Mouse (Mus musculus): ENCODE measurements around the gene Maco1. TPM values are rescaled to one million over a fixed set of nuclear protein-coding genes. Genes with fewer than 3 reads are reported as not detected.

Maco1 gene
- polyA plus RNA-seq, 1 experiment = 42.2 TPM

DNA sequence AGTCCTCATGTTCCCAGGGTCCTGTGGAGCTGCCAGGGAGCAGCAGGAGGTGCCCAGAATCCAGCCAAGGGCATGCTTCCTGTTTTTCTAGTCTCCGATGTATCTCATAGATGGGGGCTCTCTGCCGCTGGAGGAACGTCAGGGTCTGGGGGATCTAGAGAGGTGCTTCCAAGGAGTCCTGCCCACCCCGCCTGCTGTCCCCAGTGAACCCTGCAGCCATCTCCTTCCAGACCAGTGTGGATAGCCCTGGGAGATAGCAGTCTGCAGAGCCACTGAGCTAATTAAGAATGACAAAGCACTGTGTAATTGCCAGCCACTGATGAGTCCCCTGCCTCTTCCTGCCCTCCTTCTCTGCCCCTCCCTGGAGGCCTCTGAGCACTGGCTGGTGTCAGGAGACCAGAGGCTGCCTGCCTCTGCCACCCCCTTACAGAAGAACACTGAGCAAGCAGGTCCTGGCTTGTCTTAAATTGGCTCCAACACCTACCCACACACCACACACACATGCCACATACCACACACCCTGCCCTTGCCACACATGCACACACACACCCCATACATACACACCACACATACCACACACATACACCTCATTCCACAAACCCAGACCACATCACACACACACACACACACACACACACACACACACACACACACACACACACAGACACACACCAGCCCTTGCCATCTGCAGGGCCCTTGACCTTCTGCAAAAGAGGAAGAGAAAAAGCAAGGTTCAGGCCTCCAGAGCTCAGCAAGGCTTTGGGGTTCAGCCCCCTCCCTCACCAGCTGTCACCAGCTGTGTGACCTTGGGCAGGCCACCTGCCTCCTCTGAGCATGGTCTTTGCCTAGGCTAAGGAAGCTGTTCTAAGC lies 80.1 kb downstream of the Maco1 start:
- Histone ChIP-seq H3K4me1 (ENCODE audit: control insufficient read depth, insufficient read depth, low read length) (no peaks in the 10 kb centered on the region; the same call in 1 of the 2 replicates), H3K27ac (ENCODE audit: insufficient read depth, low read length) (no peak overlapping the region), H3K4me3 (ENCODE audit: insufficient read depth, low read length) (no peak overlapping the region)
- TF ChIP-seq CTCF (IDR thresholded peaks at IDR 0.05; ENCODE audit: extremely low read depth, insufficient read depth, low read length) (no peak), POLR2A (IDR thresholded peaks at IDR 0.05; ENCODE audit: extremely low read depth, insufficient read depth, low read length) (no peak)

DNA sequence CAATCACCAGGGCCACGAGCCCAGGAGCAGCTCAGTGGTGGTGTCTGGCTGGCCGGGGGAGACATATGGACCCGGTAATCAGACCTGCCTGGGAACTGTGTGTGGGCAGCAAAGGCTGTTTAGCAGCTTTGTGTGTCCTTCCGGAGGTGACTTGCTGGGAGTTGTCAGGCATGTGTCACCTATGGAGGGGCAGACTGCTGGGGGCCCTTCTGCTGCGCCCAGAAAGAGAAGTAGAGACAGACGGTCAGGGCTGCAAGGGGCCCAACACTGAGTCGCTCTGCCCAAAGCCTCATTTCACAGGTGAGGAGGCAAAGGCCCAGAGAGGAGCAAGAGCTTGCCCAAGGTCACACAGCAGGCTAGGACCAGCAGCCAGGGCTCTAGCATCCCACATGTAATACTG lies 83.3 kb downstream of the Maco1 start:
- Histone ChIP-seq H3K4me3 (ENCODE audit: insufficient read depth, low read length) (no peak overlapping the region), H3K4me1 (ENCODE audit: control insufficient read depth, insufficient read depth, low read length) (no peaks in the 10 kb centered on the region; the same call in 1 of the 2 replicates), H3K27ac (ENCODE audit: insufficient read depth, low read length) (no peak overlapping the region)
- TF ChIP-seq POLR2A (IDR thresholded peaks at IDR 0.05; ENCODE audit: extremely low read depth, insufficient read depth, low read length) = no peak
- no peak for TF ChIP-seq CTCF (IDR thresholded peaks at IDR 0.05; ENCODE audit: extremely low read depth, insufficient read depth, low read length)

DNA sequence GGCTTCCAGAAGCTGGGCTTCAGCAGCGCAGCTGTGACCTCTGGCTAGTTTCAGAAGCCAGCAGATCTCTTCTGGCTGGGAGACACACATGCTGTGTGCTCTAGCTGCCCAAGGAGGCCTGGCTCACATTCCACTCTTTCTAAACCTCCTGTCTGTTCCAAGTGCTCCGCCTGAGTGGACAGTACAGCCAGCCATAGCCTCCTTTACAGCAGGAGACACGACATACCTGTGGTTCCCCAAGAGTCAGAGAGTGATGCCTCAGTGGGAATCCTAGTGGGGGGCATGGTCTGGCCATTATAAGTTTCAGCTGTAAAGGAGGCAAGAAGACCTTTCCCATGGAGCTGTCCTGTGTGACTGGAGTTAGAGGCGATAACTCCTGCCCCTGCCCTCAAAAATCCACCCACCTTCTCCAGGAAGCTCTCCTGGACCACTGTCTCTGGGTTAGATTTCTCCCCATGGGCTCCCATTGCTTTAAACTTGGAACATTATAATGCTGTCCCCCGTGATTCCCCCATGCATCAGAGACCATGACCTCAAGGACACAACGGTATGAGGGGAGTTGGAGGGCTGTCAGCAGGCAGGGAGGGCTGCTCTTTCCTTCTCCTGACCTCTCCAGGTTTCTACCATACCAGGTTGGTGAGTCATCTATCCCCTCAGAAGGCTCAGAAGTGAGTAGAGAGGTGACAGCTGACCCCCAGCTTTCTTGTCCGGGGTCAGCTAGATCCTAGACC lies 83.9 kb downstream of the Maco1 start:
- no peak for TF ChIP-seq CTCF (IDR thresholded peaks at IDR 0.05; ENCODE audit: extremely low read depth, insufficient read depth, low read length)
- TF ChIP-seq POLR2A (IDR thresholded peaks at IDR 0.05; ENCODE audit: extremely low read depth, insufficient read depth, low read length) = no peak
- H3K4me1 ChIP-seq (ENCODE audit: control insufficient read depth, insufficient read depth, low read length) = no peaks in the 10 kb centered on the region; the same call in 1 of the 2 replicates
- no peak overlapping the region for H3K27ac ChIP-seq (ENCODE audit: insufficient read depth, low read length)
- no peak overlapping the region for H3K4me3 ChIP-seq (ENCODE audit: insufficient read depth, low read length)

DNA sequence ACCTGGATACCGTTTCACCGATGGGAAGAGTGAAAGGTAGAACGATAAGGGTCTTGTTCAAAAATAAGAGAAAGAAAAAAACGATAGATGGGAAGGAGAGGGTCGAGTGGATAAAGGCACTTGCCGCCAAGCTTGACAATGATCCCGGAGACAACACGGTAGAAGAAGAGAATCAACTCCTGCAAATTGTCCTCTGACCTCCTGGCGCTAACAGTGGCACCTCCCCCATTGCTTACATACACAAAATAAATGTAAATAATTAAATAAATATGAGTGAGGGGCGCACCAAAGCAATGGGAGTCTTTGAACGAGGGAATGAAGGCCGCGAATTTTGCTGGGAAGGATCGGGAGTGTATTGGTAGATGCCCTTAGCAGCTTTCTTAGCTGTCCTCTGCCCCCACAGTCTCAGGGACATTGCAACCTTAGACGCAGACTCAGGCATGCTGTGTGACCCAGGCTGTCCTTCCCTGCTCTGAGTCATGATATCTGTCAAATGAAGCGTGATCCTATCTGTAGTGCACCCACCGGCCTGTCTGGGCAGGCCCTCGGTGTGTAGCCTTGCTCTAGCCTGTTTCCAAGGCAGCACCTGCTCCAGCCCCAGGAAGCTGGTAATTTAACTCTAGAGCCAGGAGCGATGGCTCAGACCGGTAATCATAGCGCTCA lies 84.8 kb downstream of the Maco1 start:
- H3K27ac ChIP-seq (ENCODE audit: insufficient read depth, low read length) = no peak overlapping the region
- H3K4me3 ChIP-seq (ENCODE audit: insufficient read depth, low read length) = peak overlapping the region; percentile 50
- no peaks in the 10 kb centered on the region; the same call in 1 of the 2 replicates for H3K4me1 ChIP-seq (ENCODE audit: control insufficient read depth, insufficient read depth, low read length)
- TF ChIP-seq CTCF (IDR thresholded peaks at IDR 0.05; ENCODE audit: extremely low read depth, insufficient read depth, low read length) = no peak

DNA sequence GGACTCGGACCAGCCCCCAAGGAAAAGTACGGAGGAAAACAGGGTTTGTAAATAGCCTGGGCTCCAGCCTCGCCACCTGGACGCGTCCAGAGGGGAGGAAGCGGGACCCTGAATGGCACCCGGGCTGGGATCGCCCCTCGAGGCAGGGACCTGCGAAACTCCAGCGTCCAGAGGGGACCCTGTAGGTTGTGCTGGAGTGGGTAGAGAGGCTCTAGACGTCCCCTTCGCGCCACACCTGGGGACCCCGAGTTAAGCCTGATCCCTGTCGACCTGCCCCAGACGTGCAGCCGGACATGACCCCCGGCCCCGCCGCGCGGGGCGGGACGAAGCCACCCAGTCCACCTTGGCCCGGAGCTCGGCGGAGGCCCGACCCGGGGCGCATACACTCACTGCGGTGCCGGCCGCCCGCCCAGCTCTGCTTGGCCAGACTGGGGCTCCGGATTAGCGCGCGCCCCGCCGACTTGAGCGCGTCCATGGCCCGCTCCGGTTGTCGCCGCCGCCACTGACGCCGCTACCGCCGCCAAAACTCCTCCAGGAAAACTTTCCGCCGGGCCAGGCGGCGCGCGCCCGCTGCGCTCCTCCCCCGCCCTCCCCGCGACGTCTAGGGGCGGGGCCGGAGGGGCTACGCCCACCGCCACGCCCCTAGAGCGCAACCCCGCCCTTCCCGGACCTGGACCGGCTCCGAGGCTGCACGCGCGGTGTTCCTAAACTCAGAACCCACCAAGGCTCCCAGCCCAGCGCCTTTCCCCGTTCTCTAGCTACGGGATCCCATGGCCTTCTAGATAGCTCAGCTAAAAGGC lies 85.5 kb downstream of the Maco1 start, which contains the start of gene Ldlrap1:
TSS of gene Ldlrap1 (minus strand) at position 599 of the 800 bp plus-strand sequence.
- TF ChIP-seq CTCF (IDR thresholded peaks at IDR 0.05; ENCODE audit: extremely low read depth, insufficient read depth, low read length) = no peak
- no peak for TF ChIP-seq POLR2A (IDR thresholded peaks at IDR 0.05; ENCODE audit: extremely low read depth, insufficient read depth, low read length)
- peak within 1 kb of the TSS; percentile 58 for H3K27ac ChIP-seq (ENCODE audit: insufficient read depth, low read length)
- peak within 1 kb of the TSS; percentile 50 for H3K4me3 ChIP-seq (ENCODE audit: insufficient read depth, low read length)
- H3K4me1 ChIP-seq (ENCODE audit: control insufficient read depth, insufficient read depth, low read length) = no peaks in the 10 kb centered on the region

DNA sequence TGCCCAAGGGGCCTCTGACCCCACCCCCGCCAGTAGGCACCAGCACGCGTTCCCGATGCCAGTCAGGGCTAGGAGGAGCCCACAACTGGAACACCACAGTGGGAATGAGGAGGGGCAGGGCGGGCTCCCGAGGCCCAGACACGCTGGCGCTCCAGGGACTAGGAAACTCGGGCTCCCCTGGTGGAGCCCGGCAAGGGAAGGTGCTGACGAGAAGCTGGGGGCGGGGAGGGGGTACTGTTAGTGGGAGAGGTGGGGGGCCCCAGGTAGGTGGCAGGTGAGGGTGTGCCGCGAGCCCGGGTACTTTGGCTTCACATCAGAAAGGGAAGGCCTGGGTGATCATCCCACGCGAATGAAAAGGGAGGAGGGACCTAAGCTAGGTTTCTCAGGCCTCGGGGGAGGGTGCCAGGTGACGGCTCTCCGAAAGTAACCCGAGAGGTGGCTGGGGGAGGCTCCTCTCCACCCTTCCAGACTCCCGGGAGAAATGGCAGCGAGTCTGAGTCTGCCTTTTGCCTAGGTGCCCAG lies 86.2 kb downstream of the Maco1 start:
- Histone ChIP-seq H3K4me3 (ENCODE audit: insufficient read depth, low read length) (peak overlapping the region; percentile 50), H3K27ac (ENCODE audit: insufficient read depth, low read length) (no peak overlapping the region; the same call in 1 of the 2 replicates), H3K4me1 (ENCODE audit: control insufficient read depth, insufficient read depth, low read length) (no peaks in the 10 kb centered on the region)
- TF ChIP-seq POLR2A (IDR thresholded peaks at IDR 0.05; ENCODE audit: extremely low read depth, insufficient read depth, low read length) (no peak), CTCF (IDR thresholded peaks at IDR 0.05; ENCODE audit: extremely low read depth, insufficient read depth, low read length) (no peak)

DNA sequence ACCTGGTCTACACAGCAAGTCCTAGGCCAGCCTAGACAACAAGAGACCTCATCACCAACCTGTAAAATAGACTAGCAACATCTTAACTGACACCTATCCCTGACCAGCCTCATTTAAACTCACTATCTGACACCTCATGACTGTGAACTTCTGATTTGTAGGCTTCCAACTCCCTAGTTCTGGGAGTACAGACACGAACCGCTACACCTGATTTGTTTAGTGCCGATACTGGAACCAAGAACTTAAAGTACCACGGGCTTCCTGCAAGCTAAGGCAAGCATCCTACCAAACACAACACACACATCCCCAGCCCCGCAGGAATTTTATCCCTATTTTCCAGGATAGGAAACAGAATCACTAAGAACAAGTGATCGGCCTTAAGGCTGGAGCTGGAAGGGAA lies 86.9 kb downstream of the Maco1 start:
- Histone ChIP-seq H3K27ac (ENCODE audit: insufficient read depth, low read length) (no peak overlapping the region), H3K4me3 (ENCODE audit: insufficient read depth, low read length) (no peak overlapping the region), H3K4me1 (ENCODE audit: control insufficient read depth, insufficient read depth, low read length) (no peaks in the 10 kb centered on the region)
- TF ChIP-seq POLR2A (IDR thresholded peaks at IDR 0.05; ENCODE audit: extremely low read depth, insufficient read depth, low read length) (no peak), CTCF (IDR thresholded peaks at IDR 0.05; ENCODE audit: extremely low read depth, insufficient read depth, low read length) (no peak)

DNA sequence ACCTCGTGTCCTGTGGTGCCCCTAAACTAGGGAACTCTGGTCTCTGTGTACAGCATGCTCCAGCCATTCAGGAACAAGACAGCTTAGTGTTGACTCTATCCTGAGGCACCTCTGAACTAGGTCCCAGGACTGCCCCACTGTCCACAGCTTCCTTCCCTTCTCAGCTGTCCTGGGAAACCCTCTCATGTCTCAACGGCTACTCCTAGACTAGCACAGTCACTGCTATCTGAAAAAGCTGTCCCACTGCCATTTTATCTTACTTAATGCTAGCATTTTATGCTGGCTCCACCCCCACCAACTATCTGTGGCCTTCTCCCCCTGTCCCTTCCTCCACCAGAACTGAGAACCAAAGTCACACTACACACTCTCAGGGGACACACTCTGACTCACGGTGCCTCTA lies 88.8 kb downstream of the Maco1 start:
- H3K4me3 ChIP-seq (ENCODE audit: insufficient read depth, low read length) = no peak overlapping the region
- H3K4me1 ChIP-seq (ENCODE audit: control insufficient read depth, insufficient read depth, low read length) = no peaks in the 10 kb centered on the region
- H3K27ac ChIP-seq (ENCODE audit: insufficient read depth, low read length) = no peak overlapping the region
- TF ChIP-seq POLR2A (IDR thresholded peaks at IDR 0.05; ENCODE audit: extremely low read depth, insufficient read depth, low read length) (no peak), CTCF (IDR thresholded peaks at IDR 0.05; ENCODE audit: extremely low read depth, insufficient read depth, low read length) (no peak)
